Mouse (Mus musculus): ENCODE measurements around the gene Gpr135. TPM values are rescaled to one million over a fixed set of nuclear protein-coding genes. Genes with fewer than 3 reads are reported as not detected.

Gpr135 gene
- polyA plus RNA-seq, 1 experiment from 2014 or later: 9.1 TPM

DNA sequence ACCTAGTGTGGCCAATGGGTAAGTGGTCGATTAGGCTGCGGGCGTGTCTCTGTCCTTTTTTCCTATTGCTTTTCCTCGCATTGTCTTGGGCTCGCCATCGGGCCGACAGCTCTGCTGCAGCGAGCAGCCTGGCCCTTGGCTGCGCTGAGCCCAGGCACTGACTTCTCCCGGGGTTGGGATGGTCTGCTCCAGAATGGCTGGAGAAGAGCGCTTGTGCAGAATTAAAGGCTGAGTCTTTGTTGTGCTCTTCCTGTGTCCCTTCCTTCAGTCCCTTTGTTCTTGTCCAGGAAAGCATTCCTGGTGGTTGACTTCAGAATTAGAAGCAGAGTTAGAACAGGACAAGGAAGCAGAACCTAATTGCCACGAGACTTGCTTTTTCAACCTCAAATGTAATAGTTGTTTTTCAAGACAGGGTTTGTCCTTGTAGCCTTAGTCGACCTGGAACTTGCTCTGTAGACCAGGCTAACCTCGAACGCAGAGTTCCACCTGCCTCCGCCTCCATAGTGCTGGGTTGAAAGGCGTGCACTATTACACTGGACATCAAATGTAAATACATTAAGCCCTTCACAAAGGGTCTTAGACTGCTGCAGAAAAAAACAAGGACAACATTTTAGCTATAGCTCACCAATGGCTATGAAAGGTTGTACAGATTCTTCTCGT is 15.4 kb upstream of the Gpr135 start:
- Histone ChIP-seq H3K4me3 (ENCODE audit: low read depth, low read length) (peak overlapping the region; percentile 74), H3K4me1 (ENCODE audit: control insufficient read depth, insufficient read depth, low read length) (peaks cover 27% of the 10 kb centered on the region), H3K9ac (ENCODE audit: low read depth, low read length) (peak overlapping the region; percentile 94), H3K36me3 (ENCODE audit: control insufficient read depth, insufficient read depth, low read length) (no peaks in the 10 kb centered on the region), H3K27ac (ENCODE audit: low read length) (peak overlapping the region; percentile 96), H3K27me3 (ENCODE audit: control insufficient read depth, insufficient read depth, low read depth, low read length) (no peaks in the 10 kb centered on the region), H3K4me2 (ENCODE audit: low read length) (peak overlapping the region; percentile 90), H3K9me3 (replicated peaks; ENCODE audit: control insufficient read depth, low read length, poor library complexity, severe bottlenecking) (no peaks in the 10 kb centered on the region)
- ATAC-seq: no peak
- under 1% methylated on average over 18 of the region's 18 CpGs for WGBS

- 1% methylated on average over 58 of the region's 60 CpGs for WGBS
- peak within 1 kb of the TSS; percentile 94 for H3K9ac ChIP-seq (ENCODE audit: low read depth, low read length)
- peak within 1 kb of the TSS; percentile 90 for H3K4me2 ChIP-seq (ENCODE audit: low read length)
- peak within 1 kb of the TSS; percentile 74 for H3K4me3 ChIP-seq (ENCODE audit: low read depth, low read length)
- H3K36me3 ChIP-seq (ENCODE audit: control insufficient read depth, insufficient read depth, low read length): no peaks in the 10 kb centered on the region
- no peaks in the 10 kb centered on the region for H3K27me3 ChIP-seq (ENCODE audit: control insufficient read depth, insufficient read depth, low read depth, low read length)
- ATAC-seq: peak; percentile 96
- H3K9me3 ChIP-seq (replicated peaks; ENCODE audit: control insufficient read depth, low read length, poor library complexity, severe bottlenecking): no peaks in the 10 kb centered on the region
- H3K27ac ChIP-seq (ENCODE audit: low read length): peak within 1 kb of the TSS; percentile 96
- peaks cover 27% of the 10 kb centered on the region for H3K4me1 ChIP-seq (ENCODE audit: control insufficient read depth, insufficient read depth, low read length)
These were observed 14.6 kb upstream of the Gpr135 start, which contains the start of the genes L3hypdh and Jkamp for GRCm38 (mm10) chr12:72085329-72086165. TSS of gene L3hypdh (minus strand) at chr12:72085439. TSS of gene Jkamp (plus strand) at chr12:72085589.

DNA sequence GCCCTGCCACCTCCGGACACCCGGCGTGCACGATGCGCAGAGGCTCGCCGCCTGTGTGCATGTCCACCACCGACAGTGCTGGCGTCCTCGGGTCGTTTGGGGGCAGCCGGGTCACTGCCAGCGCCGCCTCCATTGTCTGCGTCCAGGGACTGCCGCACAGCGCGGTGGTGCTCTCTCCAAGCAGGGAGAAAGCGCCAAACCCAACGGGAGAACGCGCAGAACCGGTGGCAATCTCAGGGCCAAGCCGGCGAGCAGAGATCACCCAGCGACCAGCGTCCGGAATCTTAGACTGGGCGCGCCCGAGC is 14.1 kb upstream of the Gpr135 start:
- peak overlapping the region; percentile 74 for H3K4me3 ChIP-seq (ENCODE audit: low read depth, low read length)
- H3K9ac ChIP-seq (ENCODE audit: low read depth, low read length): peak overlapping the region; percentile 77
- H3K9me3 ChIP-seq (replicated peaks; ENCODE audit: control insufficient read depth, low read length, poor library complexity, severe bottlenecking): no peaks in the 10 kb centered on the region
- H3K4me1 ChIP-seq (ENCODE audit: control insufficient read depth, insufficient read depth, low read length): peaks cover 27% of the 10 kb centered on the region
- ATAC-seq: peak; percentile 54
- peak overlapping the region; percentile 90 for H3K4me2 ChIP-seq (ENCODE audit: low read length)
- no peaks in the 10 kb centered on the region for H3K36me3 ChIP-seq (ENCODE audit: control insufficient read depth, insufficient read depth, low read length)
- H3K27ac ChIP-seq (ENCODE audit: low read length): peak overlapping the region; percentile 96
- no peaks in the 10 kb centered on the region for H3K27me3 ChIP-seq (ENCODE audit: control insufficient read depth, insufficient read depth, low read depth, low read length)
- WGBS: under 1% methylated on average over 31 of the region's 31 CpGs

DNA sequence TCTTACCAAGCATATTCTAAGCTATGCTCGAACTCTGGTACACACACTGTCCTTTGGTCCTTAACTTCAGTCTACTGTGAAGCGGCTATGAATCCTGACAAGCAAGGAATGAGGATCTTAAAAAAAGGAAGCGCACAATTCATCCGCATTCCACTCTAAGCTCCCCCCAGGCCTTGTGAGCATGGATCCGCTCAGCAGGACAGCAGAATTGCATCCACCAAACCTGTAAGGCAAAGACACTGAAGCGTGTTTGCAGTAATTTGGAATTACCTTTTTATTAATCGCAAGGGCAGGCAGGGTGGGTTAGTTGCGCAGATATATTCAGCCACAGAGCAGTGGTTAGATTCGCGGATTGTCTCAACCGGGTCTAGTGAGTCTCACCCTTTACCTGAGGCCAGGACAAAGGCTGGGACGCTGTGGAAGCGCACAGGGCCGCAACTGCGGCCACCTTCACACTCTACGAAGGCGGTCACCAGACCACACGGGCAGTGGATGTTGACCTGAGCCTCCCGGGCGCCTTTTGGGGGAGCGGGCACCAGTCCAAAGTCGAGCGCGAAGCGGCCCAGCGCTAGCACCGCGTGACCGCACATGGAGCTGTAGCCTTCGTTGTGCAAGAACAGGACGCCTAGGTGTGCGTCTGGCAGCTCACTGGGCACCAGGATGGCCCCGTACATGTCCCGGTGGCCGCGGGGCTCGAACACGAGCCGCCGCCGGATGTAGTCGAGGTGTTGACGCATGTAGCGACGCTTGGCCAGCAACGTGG is 13.5 kb upstream of the Gpr135 start:
- WGBS: 3% methylated on average over 46 of the region's 46 CpGs
- peak; percentile 9 for ATAC-seq
- Histone ChIP-seq H3K27me3 (ENCODE audit: control insufficient read depth, insufficient read depth, low read depth, low read length) (no peaks in the 10 kb centered on the region), H3K9ac (ENCODE audit: low read depth, low read length) (peak overlapping the region; percentile 77), H3K27ac (ENCODE audit: low read length) (peak overlapping the region; percentile 96), H3K4me3 (ENCODE audit: low read depth, low read length) (peak overlapping the region; percentile 74), H3K36me3 (ENCODE audit: control insufficient read depth, insufficient read depth, low read length) (no peaks in the 10 kb centered on the region), H3K4me1 (ENCODE audit: control insufficient read depth, insufficient read depth, low read length) (peaks cover 24% of the 10 kb centered on the region), H3K9me3 (replicated peaks; ENCODE audit: control insufficient read depth, low read length, poor library complexity, severe bottlenecking) (no peaks in the 10 kb centered on the region), H3K4me2 (ENCODE audit: low read length) (peak overlapping the region; percentile 90)

DNA sequence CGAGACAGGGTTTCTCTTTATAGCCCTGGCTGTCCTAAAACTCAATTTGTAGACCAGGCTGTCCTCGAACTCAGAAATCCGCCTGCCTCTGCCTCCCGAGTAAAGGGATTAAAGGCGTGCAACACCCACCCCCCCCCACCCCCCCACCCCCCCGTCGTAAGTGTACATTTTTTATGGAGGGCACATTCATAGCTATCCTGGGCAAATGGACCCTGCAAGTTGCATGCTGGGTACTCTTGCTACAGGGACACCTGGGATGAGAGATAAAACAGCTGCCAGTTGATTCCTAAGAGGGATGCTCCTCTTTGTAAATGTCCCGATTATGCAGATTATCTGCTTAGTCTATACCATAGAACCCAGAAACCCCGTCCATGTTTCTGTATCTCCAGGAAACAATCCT is 12.3 kb upstream of the Gpr135 start:
- H3K27me3 ChIP-seq (ENCODE audit: control insufficient read depth, insufficient read depth, low read depth, low read length): no peaks in the 10 kb centered on the region
- H3K9me3 ChIP-seq (replicated peaks; ENCODE audit: control insufficient read depth, low read length, poor library complexity, severe bottlenecking): no peaks in the 10 kb centered on the region
- peaks cover 21% of the 10 kb centered on the region for H3K4me1 ChIP-seq (ENCODE audit: control insufficient read depth, insufficient read depth, low read length)
- no peak overlapping the region for H3K4me2 ChIP-seq (ENCODE audit: low read length)
- no peak overlapping the region for H3K9ac ChIP-seq (ENCODE audit: low read depth, low read length)
- ATAC-seq: no peak
- no peaks in the 10 kb centered on the region for H3K36me3 ChIP-seq (ENCODE audit: control insufficient read depth, insufficient read depth, low read length)
- H3K4me3 ChIP-seq (ENCODE audit: low read depth, low read length): no peak overlapping the region
- 83% methylated on average over 9 of the region's 9 CpGs for WGBS
- no peak overlapping the region for H3K27ac ChIP-seq (ENCODE audit: low read length)

DNA sequence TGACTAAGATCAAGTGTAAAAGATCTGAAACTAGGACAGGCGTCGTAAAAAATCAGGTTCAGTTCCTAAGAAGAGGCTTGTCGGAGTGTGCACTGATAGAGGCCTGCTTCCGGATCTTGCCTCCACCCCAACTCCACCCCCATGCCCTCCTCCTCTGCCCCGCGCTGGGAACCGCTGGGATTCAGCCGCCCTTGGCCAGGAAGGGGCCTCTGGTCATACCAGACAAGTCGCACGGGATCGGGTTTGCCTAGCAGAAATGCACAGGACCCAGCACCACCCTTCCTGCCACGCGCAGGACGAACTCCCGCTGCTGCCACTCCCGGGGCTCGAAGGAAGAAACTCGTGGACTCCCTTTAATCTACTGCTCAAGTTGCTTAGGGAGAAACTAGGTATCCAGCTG is 11.4 kb upstream of the Gpr135 start:
- Histone ChIP-seq H3K9me3 (replicated peaks; ENCODE audit: control insufficient read depth, low read length, poor library complexity, severe bottlenecking) (no peaks in the 10 kb centered on the region), H3K36me3 (ENCODE audit: control insufficient read depth, insufficient read depth, low read length) (no peaks in the 10 kb centered on the region), H3K4me1 (ENCODE audit: control insufficient read depth, insufficient read depth, low read length) (peaks cover 12% of the 10 kb centered on the region), H3K4me3 (ENCODE audit: low read depth, low read length) (peak overlapping the region; percentile 14; the same call in 1 of the 2 replicates), H3K9ac (ENCODE audit: low read depth, low read length) (peak overlapping the region; percentile 48; the same call in 1 of the 2 replicates), H3K27me3 (ENCODE audit: control insufficient read depth, insufficient read depth, low read depth, low read length) (no peaks in the 10 kb centered on the region), H3K27ac (ENCODE audit: low read length) (no peak overlapping the region), H3K4me2 (ENCODE audit: low read length) (peak overlapping the region; percentile 52)
- 35% methylated on average over 18 of the region's 18 CpGs for WGBS
- no peak for ATAC-seq

- H3K4me2 ChIP-seq (ENCODE audit: low read length): peak overlapping the region; percentile 52; the same call in 1 of the 2 replicates
- H3K4me1 ChIP-seq (ENCODE audit: control insufficient read depth, insufficient read depth, low read length): peaks cover 9% of the 10 kb centered on the region
- no peaks in the 10 kb centered on the region for H3K27me3 ChIP-seq (ENCODE audit: control insufficient read depth, insufficient read depth, low read depth, low read length)
- H3K27ac ChIP-seq (ENCODE audit: low read length): no peak overlapping the region
- no peaks in the 10 kb centered on the region for H3K36me3 ChIP-seq (ENCODE audit: control insufficient read depth, insufficient read depth, low read length)
- no peak for ATAC-seq
- H3K9ac ChIP-seq (ENCODE audit: low read depth, low read length): no peak overlapping the region
- no peak overlapping the region for H3K4me3 ChIP-seq (ENCODE audit: low read depth, low read length)
- WGBS: 73% methylated on average over 3 of the region's 3 CpGs
- H3K9me3 ChIP-seq (replicated peaks; ENCODE audit: control insufficient read depth, low read length, poor library complexity, severe bottlenecking): no peaks in the 10 kb centered on the region
These were observed 11.0 kb upstream of the Gpr135 start for GRCm38 (mm10) chr12:72081961-72082360.

DNA sequence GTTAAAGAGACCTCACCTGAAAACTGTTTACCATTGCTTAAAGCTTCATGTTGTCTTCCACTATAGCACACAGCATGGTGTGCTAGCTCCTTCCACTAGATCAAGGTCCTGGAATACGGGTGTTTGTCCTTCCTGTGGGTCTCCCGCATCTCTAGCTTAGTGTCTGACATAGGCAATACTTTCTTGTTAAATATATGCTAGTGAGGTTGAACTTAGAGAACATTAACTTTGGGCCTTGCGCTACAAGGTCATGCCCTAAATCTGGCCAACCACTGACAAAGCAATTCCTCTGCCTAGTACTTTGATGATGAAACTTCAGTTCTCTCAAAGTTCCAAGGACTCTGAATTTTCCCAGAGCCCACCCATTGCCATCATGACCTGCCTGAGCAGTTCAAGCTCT is 7.3 kb upstream of the Gpr135 start:
- Histone ChIP-seq H3K27ac (ENCODE audit: low read length) (no peak overlapping the region), H3K4me1 (ENCODE audit: control insufficient read depth, insufficient read depth, low read length) (peaks cover 4% of the 10 kb centered on the region), H3K27me3 (ENCODE audit: control insufficient read depth, insufficient read depth, low read depth, low read length) (no peaks in the 10 kb centered on the region), H3K9me3 (replicated peaks; ENCODE audit: control insufficient read depth, low read length, poor library complexity, severe bottlenecking) (no peaks in the 10 kb centered on the region), H3K9ac (ENCODE audit: low read depth, low read length) (no peak overlapping the region), H3K36me3 (ENCODE audit: control insufficient read depth, insufficient read depth, low read length) (peaks cover 4% of the 10 kb centered on the region; the same call in 1 of the 2 replicates), H3K4me3 (ENCODE audit: low read depth, low read length) (no peak overlapping the region), H3K4me2 (ENCODE audit: low read length) (no peak overlapping the region)
- ATAC-seq: no peak
- WGBS: 95% methylated on average over 3 of the region's 3 CpGs

Measured in midbrain, embryonic 16.5 days (tissue).